Mouse (Mus musculus) forebrain, embryonic 10.5 days (tissue): ENCODE results near the gene Ubl5. TPM values are rescaled to one million over a fixed set of nuclear protein-coding genes. Genes with fewer than 3 reads are reported as not detected.

Experiments
- DNase-seq: peaks from one replicate; pipeline ENCODE4 v3.0.0-alpha.2; 2017; ENCODE audit warnings: low spot score; ENCODE audit errors: extremely low spot score
- H3K27ac ChIP-seq: fragments of 300-500 bp; sonication (generic); 2 replicates; pipeline ENCODE4 v1.5.1; 2016; ENCODE audit warnings: mild to moderate bottlenecking
- H3K27me3 ChIP-seq: fragments of 300-500 bp; sonication (generic); 2 replicates; pipeline ENCODE4 v1.6.1; 2016; ENCODE audit warnings: mild to moderate bottlenecking; ENCODE audit not compliant: poor library complexity, severe bottlenecking
- H3K36me3 ChIP-seq: fragments of 300-500 bp; sonication (generic); replicated peaks from 2 replicates; pipeline ENCODE4 v1.6.1; 2016; ENCODE audit warnings: mild to moderate bottlenecking, moderate library complexity
- H3K4me1 ChIP-seq: fragments of 300-500 bp; sonication (generic); 2 replicates; pipeline ENCODE4 v1.6.1; 2016
- H3K4me3 ChIP-seq: fragments of 300-500 bp; sonication (generic); 2 replicates; pipeline ENCODE4 v1.5.1; 2016; ENCODE audit warnings: mild to moderate bottlenecking, moderate library complexity
- H3K9me3 ChIP-seq: fragments of 300-500 bp; sonication (generic); 2 replicates; pipeline ENCODE4 v1.6.1; 2016; ENCODE audit warnings: mild to moderate bottlenecking, moderate library complexity
- WGBS: fragments of 180-500 bp; shearing (Covaris S2); methylation state at CpG from one replicate; pipeline ENCODE4 v1.1.7; 2016; 5-methylcytosine and 5-hydroxymethylcytosine counted together
- polyA plus RNA-seq: library from polyadenylated mRNA; unstranded; fragments of >200 nt; fragmentation: Nextera tagmentation; extraction: Ambion mirVana; gene quantifications from 2 replicates; pipeline ENCODE4 v1.2.1, GENCODE M21; 2016

Ubl5 gene
- polyA plus RNA-seq, 1 experiment from 2014 or later: 383 TPM

DNA sequence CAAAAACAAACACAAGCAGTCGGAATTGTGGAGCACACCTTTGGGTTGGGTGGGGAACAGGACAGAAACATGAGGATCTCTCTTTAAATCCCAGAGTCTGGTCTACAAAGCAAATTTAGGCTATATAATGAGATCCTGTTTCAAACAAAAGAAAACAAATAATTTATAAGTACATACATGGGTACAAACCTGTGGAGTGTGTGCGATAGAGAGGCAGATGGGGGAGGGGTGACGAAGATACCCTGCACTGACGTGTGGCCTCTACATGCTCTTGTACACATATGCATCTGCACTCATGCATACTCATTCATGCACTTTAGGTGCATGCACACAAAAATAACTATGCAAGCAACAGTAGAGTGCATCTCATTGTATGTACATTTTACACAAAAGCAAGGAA lies 3.2 kb upstream of the Ubl5 start:
- peaks cover 30% of the 10 kb centered on the region for H3K36me3 ChIP-seq
- peaks cover 34% of the 10 kb centered on the region for H3K4me1 ChIP-seq
- 95% methylated on average over 4 of the region's 4 CpGs for WGBS
- H3K27me3 ChIP-seq: no peaks in the 10 kb centered on the region
- no peak overlapping the region for H3K27ac ChIP-seq
- no peak overlapping the region for H3K4me3 ChIP-seq
- no peak for DNase-seq
- H3K9me3 ChIP-seq: no peaks in the 10 kb centered on the region

DNA sequence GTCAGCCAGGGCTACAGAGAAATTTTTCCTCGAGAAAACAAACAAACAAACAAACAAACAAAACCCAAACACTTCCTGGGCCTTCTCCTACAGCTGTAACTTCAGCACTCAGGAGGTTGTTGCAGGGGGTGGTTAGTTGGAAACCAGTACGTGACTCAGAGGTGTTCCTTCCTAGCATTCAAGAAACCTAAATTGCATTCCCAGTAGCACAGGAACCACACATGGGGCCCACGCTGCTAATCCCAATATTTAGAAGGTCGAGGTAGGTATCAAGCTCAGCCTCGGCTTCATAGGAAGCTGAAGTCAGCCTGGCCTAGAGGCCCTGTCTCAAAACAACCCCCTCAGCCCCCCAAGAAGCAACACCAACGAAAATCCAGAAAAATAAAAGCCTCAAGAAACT lies 1.2 kb upstream of the Ubl5 start:
- DNase-seq: no peak
- no peaks in the 10 kb centered on the region for H3K27me3 ChIP-seq
- H3K4me1 ChIP-seq: peaks cover 45% of the 10 kb centered on the region
- H3K4me3 ChIP-seq: peak overlapping the region; percentile 86
- 37% methylated on average over 6 of the region's 6 CpGs for WGBS
- peaks cover 36% of the 10 kb centered on the region for H3K36me3 ChIP-seq
- peak overlapping the region; percentile 91 for H3K27ac ChIP-seq
- no peaks in the 10 kb centered on the region for H3K9me3 ChIP-seq

DNA sequence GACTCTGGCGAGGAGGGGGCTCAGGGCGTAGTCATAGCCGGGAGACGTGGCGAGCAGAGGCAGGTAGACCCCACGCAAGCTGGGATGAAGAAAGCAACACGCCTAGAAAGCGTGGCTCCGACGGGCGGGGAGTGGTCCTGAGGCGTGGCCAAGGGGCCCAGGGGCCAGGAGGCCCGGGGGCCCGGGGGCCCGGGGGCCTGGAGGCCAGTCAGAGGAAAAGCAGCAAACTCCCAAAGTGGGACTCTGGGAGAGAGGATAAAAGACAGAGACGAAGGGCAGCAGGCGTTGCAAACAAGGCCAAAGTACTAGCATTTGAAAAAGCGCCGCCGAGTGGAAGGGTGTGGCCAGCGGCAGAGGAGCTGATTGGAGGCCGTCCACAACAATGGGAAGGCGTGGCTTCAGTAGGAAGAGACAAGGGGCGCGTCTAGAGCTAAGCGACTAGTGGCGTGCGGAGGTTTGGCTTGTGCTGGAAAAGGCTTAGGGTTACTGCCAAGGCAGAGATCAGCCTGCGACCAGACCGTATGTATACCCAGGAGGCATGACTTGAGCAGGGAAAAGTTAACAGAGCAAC lies 303 bp downstream of the Ubl5 start:
- Histone ChIP-seq H3K9me3 (no peaks in the 10 kb centered on the region), H3K27ac (peak overlapping the region; percentile 91), H3K4me1 (peaks cover 45% of the 10 kb centered on the region), H3K36me3 (peaks cover 36% of the 10 kb centered on the region), H3K4me3 (peak overlapping the region; percentile 86), H3K27me3 (no peaks in the 10 kb centered on the region)
- DNase-seq: peak; percentile 85
- WGBS: under 1% methylated on average over 30 of the region's 30 CpGs

DNA sequence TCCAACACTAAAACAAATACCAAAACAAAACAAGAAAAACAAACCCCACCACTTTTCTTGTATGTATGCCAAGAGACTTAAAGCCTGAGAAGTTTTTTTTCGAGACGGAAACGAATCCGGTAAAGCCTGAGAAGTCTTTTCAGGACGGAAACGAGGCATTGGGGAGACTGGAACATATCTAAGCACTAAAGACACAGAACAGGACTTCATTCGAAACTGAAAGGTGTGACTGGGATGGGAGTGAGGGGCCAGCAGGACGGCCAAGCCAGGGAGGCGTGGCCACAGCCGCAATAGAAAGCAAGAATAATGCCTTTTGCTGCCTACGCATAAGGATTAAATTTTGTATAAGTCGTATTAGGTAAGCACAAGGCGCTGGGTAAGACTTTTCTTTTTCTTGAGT lies 1.1 kb downstream of the Ubl5 start:
- Histone ChIP-seq H3K4me3 (peak overlapping the region; percentile 86), H3K27ac (peak overlapping the region; percentile 91), H3K4me1 (peaks cover 45% of the 10 kb centered on the region), H3K9me3 (no peaks in the 10 kb centered on the region), H3K27me3 (no peaks in the 10 kb centered on the region), H3K36me3 (peaks cover 36% of the 10 kb centered on the region)
- WGBS: 13% methylated on average over 13 of the region's 13 CpGs
- DNase-seq: no peak

DNA sequence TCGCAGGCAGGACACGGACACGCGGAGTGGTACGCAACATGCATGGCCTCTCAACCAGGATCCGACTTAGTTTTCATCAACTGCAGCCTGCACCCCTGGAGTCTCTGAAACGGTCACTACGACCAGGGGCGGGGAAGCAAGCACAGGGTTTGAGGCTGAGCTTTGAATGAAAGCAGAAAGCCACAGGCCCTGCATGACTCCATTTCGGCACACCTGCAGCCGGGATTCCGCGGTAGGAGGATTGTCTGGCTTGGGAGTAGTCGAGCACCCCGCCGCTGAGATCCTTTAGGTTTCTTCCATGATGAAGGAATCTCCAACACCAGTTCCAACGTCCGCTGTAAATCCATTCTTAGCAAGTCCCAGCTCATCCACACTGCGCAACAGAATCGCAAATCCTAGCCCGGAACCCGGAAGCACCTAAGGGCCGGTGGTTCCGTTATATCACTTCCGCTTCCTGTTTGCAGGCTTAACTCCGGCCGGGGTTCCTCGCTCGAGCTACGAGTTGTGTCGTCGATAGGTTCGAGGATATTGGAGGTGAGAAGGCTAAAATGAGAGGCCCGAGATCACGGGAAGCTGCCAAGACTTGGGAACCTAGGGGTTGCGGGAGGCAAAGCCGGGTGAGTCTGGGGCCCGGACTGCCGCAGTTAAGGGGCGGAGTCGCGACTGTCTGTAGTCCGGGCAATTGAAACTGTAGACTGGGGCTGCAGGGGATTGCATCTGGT lies 1.8 kb downstream of the Ubl5 start, which contains the start of gene Fbxl12:
Fbxl12 (minus strand) TSS at position 408 of the 722 bp plus-strand sequence.
- H3K4me1 ChIP-seq: peaks cover 45% of the 10 kb centered on the region
- peak; percentile 79 for DNase-seq
- H3K27ac ChIP-seq: peak within 1 kb of the TSS; percentile 91
- WGBS: under 1% methylated on average over 43 of the region's 43 CpGs
- no peaks in the 10 kb centered on the region for H3K27me3 ChIP-seq
- no peaks in the 10 kb centered on the region for H3K9me3 ChIP-seq
- H3K36me3 ChIP-seq: peaks cover 28% of the 10 kb centered on the region
- peak within 1 kb of the TSS; percentile 86 for H3K4me3 ChIP-seq

DNA sequence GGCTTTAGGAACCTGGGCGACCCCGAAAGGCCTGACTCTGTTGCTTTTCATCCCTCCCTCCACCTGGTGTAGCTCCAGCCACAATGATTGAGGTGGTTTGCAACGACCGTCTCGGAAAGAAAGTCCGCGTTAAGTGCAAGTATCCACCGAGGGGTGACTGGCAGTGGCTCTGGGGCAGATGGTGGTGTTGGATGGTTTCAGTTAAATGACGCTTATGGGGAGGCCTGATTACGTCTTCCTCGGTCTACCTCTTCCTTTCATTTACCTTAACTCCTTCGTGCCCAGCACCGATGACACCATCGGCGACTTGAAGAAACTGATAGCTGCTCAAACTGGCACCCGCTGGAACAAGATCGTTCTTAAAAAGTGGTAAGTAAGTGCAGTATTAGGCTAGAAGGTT lies 2.4 kb downstream of the Ubl5 start:
- DNase-seq: no peak
- 5% methylated on average over 17 of the region's 17 CpGs for WGBS
- Histone ChIP-seq H3K9me3 (no peaks in the 10 kb centered on the region), H3K4me3 (peak overlapping the region; percentile 86), H3K27me3 (no peaks in the 10 kb centered on the region), H3K36me3 (peaks cover 27% of the 10 kb centered on the region), H3K4me1 (peaks cover 45% of the 10 kb centered on the region), H3K27ac (peak overlapping the region; percentile 91)

DNA sequence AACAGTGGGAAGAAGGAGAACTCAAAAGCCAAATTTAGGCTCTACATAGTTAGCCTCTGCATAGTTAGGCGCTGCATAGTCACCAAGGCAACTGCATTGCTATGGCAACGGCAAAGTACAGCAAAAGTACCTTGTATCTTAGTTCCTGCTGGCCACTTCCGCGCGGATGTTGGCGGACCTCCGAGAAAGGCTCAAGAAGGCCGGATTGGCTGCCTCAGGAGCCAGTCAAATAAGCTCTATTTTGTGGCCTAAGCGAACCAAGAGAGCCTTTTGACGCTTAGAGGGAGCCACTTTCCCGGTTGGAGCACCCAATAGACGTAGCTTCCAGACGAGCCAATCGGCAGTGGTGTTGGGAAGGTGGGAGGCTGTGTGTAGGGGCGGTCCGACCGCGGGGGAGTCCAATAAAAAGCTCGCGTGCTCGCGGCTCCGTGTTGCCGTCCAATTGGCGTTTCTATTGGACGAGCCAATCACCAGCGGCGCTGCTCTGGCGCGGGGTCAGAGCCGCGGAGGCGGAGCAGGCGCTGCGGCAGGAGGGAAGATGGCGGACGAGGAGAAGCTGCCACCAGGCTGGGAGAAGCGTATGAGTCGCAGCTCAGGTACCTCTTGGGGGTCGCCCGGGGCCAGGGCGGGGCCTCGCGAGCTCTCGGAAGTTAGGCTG lies 9.1 kb downstream of the Ubl5 start, which contains the start of gene Pin1:
Pin1 (plus strand) TSS at position 494 of the 658 bp plus-strand sequence.
- peak within 1 kb of the TSS; percentile 92 for H3K27ac ChIP-seq
- DNase-seq: peak; percentile 98
- H3K27me3 ChIP-seq: no peaks in the 10 kb centered on the region
- peaks cover 54% of the 10 kb centered on the region for H3K36me3 ChIP-seq
- peaks cover 35% of the 10 kb centered on the region for H3K4me1 ChIP-seq
- WGBS: under 1% methylated on average over 45 of the region's 45 CpGs
- H3K4me3 ChIP-seq: peak within 1 kb of the TSS; percentile 97
- H3K9me3 ChIP-seq: no peaks in the 10 kb centered on the region

DNA sequence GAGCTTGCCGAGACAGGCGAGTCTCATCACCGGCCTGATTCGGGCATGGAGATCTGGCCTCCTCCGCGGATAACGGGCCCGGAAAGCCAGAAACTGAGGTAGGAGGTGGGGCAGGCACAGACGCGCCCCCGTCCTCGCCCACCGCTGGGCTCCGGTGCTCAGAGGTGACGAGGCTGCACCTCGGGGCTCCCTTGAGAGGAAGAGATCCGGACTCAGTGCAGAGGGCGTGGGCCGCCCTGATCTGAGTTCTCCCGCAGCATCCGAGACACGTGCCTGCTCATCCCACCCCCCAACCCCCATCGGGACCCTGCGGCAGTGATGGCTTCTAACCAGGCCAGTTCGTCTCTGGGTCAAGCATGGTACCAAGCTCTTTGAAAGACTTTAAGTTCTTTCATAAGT lies 9.6 kb downstream of the Ubl5 start:
- Histone ChIP-seq H3K27ac (peak overlapping the region; percentile 92), H3K27me3 (no peaks in the 10 kb centered on the region), H3K36me3 (peaks cover 55% of the 10 kb centered on the region), H3K9me3 (no peaks in the 10 kb centered on the region), H3K4me3 (peak overlapping the region; percentile 97), H3K4me1 (peaks cover 35% of the 10 kb centered on the region)
- WGBS: under 1% methylated on average over 25 of the region's 25 CpGs
- no peak for DNase-seq

DNA sequence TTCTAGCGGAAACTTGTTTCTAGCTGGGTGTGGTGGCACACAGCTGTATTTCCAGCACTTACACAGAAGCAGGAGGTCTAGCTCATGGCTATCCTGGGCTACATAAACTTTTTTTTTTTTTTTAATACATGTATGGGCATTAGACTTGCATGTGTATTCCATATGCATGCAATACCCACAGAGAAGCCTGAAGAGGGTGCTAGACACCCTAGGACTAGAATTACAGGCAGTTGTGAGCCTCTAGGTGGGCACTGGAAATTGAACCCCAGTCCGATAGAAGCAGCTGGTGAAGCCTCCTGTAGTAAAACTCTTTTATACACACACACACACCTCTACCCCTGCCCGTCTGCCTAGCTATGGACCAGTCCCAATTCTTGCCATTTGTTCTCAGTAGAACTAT lies 11.2 kb downstream of the Ubl5 start:
- DNase-seq: no peak
- Histone ChIP-seq H3K27me3 (no peaks in the 10 kb centered on the region), H3K9me3 (no peaks in the 10 kb centered on the region), H3K4me1 (peaks cover 35% of the 10 kb centered on the region), H3K27ac (no peak overlapping the region), H3K4me3 (peak overlapping the region; percentile 97), H3K36me3 (peaks cover 56% of the 10 kb centered on the region)
- 90% methylated on average over 3 of the region's 3 CpGs for WGBS

DNA sequence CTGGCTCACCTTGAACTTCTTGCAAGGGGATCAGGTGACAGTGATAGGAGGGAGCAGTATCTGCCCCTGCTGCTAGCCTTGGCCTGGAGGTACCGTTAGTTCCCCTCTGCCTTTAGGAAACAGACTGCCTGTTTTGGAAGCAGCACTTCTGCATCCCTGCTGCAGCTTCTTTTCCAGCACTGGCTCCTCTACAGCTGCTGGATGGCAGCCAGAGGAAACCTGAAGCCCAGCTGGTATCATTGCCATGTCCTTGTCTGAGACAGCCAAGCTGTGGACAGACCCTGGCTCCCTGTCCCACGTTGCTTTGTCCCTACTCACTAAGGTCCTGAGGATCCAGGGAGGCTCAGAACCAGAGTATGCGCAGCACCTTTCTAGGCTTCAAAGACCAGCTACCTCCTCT lies 14.9 kb downstream of the Ubl5 start:
- 91% methylated on average over 3 of the region's 3 CpGs for WGBS
- Histone ChIP-seq H3K4me1 (peaks cover 26% of the 10 kb centered on the region), H3K36me3 (peaks cover 93% of the 10 kb centered on the region), H3K9me3 (no peaks in the 10 kb centered on the region), H3K27me3 (no peaks in the 10 kb centered on the region), H3K27ac (no peak overlapping the region), H3K4me3 (no peak overlapping the region)
- DNase-seq: no peak

DNA sequence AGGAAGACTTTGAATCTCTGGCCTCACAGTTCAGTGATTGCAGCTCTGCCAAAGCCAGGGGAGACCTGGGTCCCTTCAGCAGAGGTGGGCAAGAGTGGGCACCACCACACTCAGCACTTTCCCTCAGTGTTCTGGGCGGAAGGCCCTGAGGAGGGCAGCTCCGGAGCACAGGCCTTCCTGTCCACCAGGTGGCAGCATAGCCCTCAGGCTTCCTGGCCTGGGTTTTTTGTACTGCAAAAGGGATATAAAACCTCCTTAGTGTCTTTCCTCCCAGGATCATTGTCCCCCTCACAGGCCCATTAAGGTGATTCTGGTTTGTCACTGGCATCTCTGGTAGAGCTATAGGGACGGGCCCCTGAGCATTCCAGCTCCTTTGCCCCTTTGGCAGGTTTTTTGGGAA lies 19.6 kb downstream of the Ubl5 start:
- no peak overlapping the region for H3K27ac ChIP-seq
- WGBS: 69% methylated on average over 3 of the region's 3 CpGs

DNA sequence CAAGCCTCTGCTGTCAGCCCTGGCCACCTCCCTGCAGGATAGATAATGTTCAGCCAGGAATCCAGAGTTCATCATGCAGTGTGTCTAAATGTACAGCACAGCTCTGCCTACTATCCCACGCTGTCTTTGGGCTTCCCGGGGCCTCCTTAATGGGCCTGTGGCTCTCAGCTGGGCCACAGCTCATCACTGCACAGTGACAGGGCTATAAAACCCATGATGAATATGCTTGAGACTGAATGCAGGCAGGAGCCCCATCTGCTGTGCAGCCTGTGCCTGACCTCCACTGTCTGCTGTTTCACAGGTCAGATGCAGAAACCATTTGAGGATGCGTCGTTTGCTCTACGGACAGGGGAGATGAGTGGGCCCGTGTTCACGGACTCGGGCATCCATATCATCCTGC lies 20.2 kb downstream of the Ubl5 start:
- no peak overlapping the region for H3K27ac ChIP-seq
- DNase-seq: no peak
- H3K27me3 ChIP-seq: no peaks in the 10 kb centered on the region
- no peak overlapping the region for H3K4me3 ChIP-seq
- H3K9me3 ChIP-seq: no peaks in the 10 kb centered on the region
- H3K36me3 ChIP-seq: peaks cover 78% of the 10 kb centered on the region
- 98% methylated on average over 8 of the region's 8 CpGs for WGBS
- peaks cover 39% of the 10 kb centered on the region for H3K4me1 ChIP-seq

More for the DNA sequence above, 19.6 kb downstream of the Ubl5 start:
- peak; percentile 64 for DNase-seq
- H3K36me3 ChIP-seq: peaks cover 83% of the 10 kb centered on the region
- no peak overlapping the region for H3K4me3 ChIP-seq
- no peaks in the 10 kb centered on the region for H3K9me3 ChIP-seq
- peaks cover 39% of the 10 kb centered on the region for H3K4me1 ChIP-seq
- no peaks in the 10 kb centered on the region for H3K27me3 ChIP-seq

DNA sequence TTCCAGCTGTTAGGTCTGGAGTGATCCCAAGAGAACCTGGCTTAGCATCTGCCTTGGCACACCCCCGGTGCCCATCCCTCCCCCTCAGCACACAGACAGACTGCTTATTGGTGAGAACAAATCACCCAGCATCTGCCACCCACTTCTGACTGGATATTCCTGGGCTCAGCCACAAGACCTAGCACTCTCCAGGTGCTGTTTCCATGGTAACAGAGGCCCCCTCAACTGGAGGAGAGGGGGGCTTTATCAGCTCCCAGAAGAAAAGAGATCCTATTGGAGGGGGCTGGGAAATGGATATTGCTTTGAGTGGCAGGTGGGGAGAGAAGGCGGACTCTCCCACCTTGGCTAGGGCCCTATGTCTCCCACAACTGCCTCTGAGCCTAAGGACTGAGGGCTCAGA lies 21.3 kb downstream of the Ubl5 start:
- no peak for DNase-seq
- 87% methylated on average over 2 of the region's 2 CpGs for WGBS
- Histone ChIP-seq H3K36me3 (peaks cover 72% of the 10 kb centered on the region), H3K4me1 (peaks cover 39% of the 10 kb centered on the region), H3K27ac (no peak overlapping the region), H3K9me3 (no peaks in the 10 kb centered on the region), H3K27me3 (no peaks in the 10 kb centered on the region), H3K4me3 (no peak overlapping the region)
